In genomic region chr11:86579731-86580318, GRCm38 (mm10) we compare ENCODE assay signal across 8 mouse cellular contexts. TPM values are rescaled to one million over a fixed set of nuclear protein-coding genes. Genes with fewer than 3 reads are reported as not detected.
DNase-seq lines count a peak whose midpoint lies in the region; ATAC-seq and TF ChIP-seq lines count a peak whose summit lies in the region.
"Had no signal": no experiment of that assay in that cellular context is flagged by ENCODE, and none has a peak within 500 bp of the region (broad histone marks: within the 10 kb centered on the region; RNA-seq: fewer than 3 reads in every experiment).

No protein-coding gene starts in this region.

- H3K9me3 ChIP-seq in lung, postnatal 0 days (ENCODE audit: low read length): no peaks in the 10 kb centered on the region
- H3K9me3 ChIP-seq in stomach, embryonic 14.5 days (ENCODE audit: control insufficient read depth, low read depth, low read length): no peaks in the 10 kb centered on the region
- H3K9me3 ChIP-seq in hindbrain, embryonic 12.5 days (replicated peaks): no peaks in the 10 kb centered on the region
- H3K9me3 ChIP-seq in midbrain, embryonic 10.5 days (replicated peaks): no peaks in the 10 kb centered on the region

- no peak for TF ChIP-seq POLR2A in brain, embryonic 14.5 days (IDR thresholded peaks at IDR 0.05; ENCODE audit: borderline replicate concordance, extremely low read depth, insufficient read depth, insufficient read length, poor library complexity, severe bottlenecking)

- no peak for TF ChIP-seq CTCF in lung, postnatal 0 days (IDR thresholded peaks at IDR 0.05)
- TF ChIP-seq CTCF in brain, embryonic 14.5 days (IDR thresholded peaks at IDR 0.05; ENCODE audit: borderline replicate concordance, extremely low read depth, insufficient read depth, insufficient read length): no peak

- TF ChIP-seq EP300 in lung, postnatal 0 days (IDR thresholded peaks at IDR 0.05): no peak; the same call in 1 of the 2 replicates

- H3K27me3 ChIP-seq in lung, postnatal 0 days (replicated peaks; ENCODE audit: insufficient read depth, low read length): no peaks in the 10 kb centered on the region
- no peaks in the 10 kb centered on the region for H3K27me3 ChIP-seq in stomach, embryonic 14.5 days (ENCODE audit: control insufficient read depth, insufficient read depth, low read length)
- no peaks in the 10 kb centered on the region for H3K27me3 ChIP-seq in hindbrain, embryonic 12.5 days
- H3K27me3 ChIP-seq in midbrain, embryonic 10.5 days (ENCODE audit: low read depth, poor library complexity, severe bottlenecking): no peaks in the 10 kb centered on the region

- 0 out of 2 replicates have a peak overlapping the region, but pooled peaks have one; percentile 1 for H3K9ac ChIP-seq in lung, postnatal 0 days (replicated peaks; ENCODE audit: low read depth)
- H3K9ac ChIP-seq in stomach, embryonic 14.5 days (replicated peaks; ENCODE audit: low read depth, low read length): no peak overlapping the region; the same call in 1 of the 2 replicates
- no peak overlapping the region for H3K9ac ChIP-seq in hindbrain, embryonic 12.5 days

- ATAC-seq in lung, postnatal 0 days: no peak
- no peak for ATAC-seq in stomach, embryonic 14.5 days (ENCODE audit: insufficient number of reproducible peaks, insufficient read depth, low FRiP score, low read depth)
- ATAC-seq in hindbrain, embryonic 12.5 days (ENCODE audit: low FRiP score): no peak

- H3K4me3 ChIP-seq in lung, postnatal 0 days (ENCODE audit: low read depth, low read length): no peak overlapping the region
- no peak overlapping the region for H3K4me3 ChIP-seq in stomach, embryonic 14.5 days (ENCODE audit: low read depth, low read length)
- no peak overlapping the region for H3K4me3 ChIP-seq in hindbrain, embryonic 12.5 days
- no peak overlapping the region for H3K4me3 ChIP-seq in midbrain, embryonic 10.5 days

- 44% methylated on average over 10 of the region's 10 CpGs for WGBS in lung, postnatal 0 days
- 71% methylated on average over 10 of the region's 10 CpGs for WGBS in stomach, embryonic 14.5 days
- 82% methylated on average over 10 of the region's 10 CpGs for WGBS in hindbrain, embryonic 12.5 days
- WGBS in midbrain, embryonic 10.5 days: 84% methylated on average over 10 of the region's 10 CpGs

- peak; percentile 79 for DNase-seq in lung, postnatal 0 days (ENCODE audit: low spot score)
- no peak for DNase-seq in lung, adult 18-20 months
- DNase-seq in brain, embryonic 14.5 days (ENCODE audit: low read depth): peak; percentile 23
- DNase-seq in kidney, adult 9 months: peak; percentile 83
- no peak for DNase-seq in midbrain, embryonic 10.5 days (ENCODE audit: low spot score)
- DNase-seq: right cerebral cortex, postnatal 25 days had no signal

- H3K27ac ChIP-seq in lung, postnatal 0 days (ENCODE audit: low read length): peak overlapping the region; percentile 93
- H3K27ac ChIP-seq in stomach, embryonic 14.5 days (ENCODE audit: low read length): peak overlapping the region; percentile 80
- H3K27ac ChIP-seq in hindbrain, embryonic 12.5 days: no peak overlapping the region
- H3K27ac ChIP-seq in midbrain, embryonic 10.5 days (replicated peaks): no peak overlapping the region

- no peak overlapping the region for H3K4me2 ChIP-seq in lung, postnatal 0 days (replicated peaks; ENCODE audit: low read depth, low read length)
- no peak overlapping the region for H3K4me2 ChIP-seq in stomach, embryonic 14.5 days (replicated peaks; ENCODE audit: low read depth, low read length)
- no peak overlapping the region for H3K4me2 ChIP-seq in hindbrain, embryonic 12.5 days (replicated peaks)

- H3K4me1 ChIP-seq in lung, postnatal 0 days (ENCODE audit: insufficient read depth, low read depth, low read length): peaks cover 50% of the 10 kb centered on the region
- peaks cover 25% of the 10 kb centered on the region for H3K4me1 ChIP-seq in stomach, embryonic 14.5 days (ENCODE audit: control insufficient read depth, insufficient read depth, low read length)
- H3K4me1 ChIP-seq in hindbrain, embryonic 12.5 days: peaks cover 5% of the 10 kb centered on the region; the same call in 1 of the 2 replicates
- peaks cover 16% of the 10 kb centered on the region for H3K4me1 ChIP-seq in midbrain, embryonic 10.5 days

- no peaks in the 10 kb centered on the region for H3K36me3 ChIP-seq in lung, postnatal 0 days (ENCODE audit: insufficient read depth, low read length)
- H3K36me3 ChIP-seq in stomach, embryonic 14.5 days (ENCODE audit: control insufficient read depth, insufficient read depth, low read length): no peaks in the 10 kb centered on the region
- H3K36me3 ChIP-seq in hindbrain, embryonic 12.5 days: 0 out of 2 replicates have a peak, but pooled peaks cover 5% of the 10 kb centered on the region
- no peaks in the 10 kb centered on the region for H3K36me3 ChIP-seq in midbrain, embryonic 10.5 days

RNA-seq across cellular contexts. Expression of gene Tubd1, which starts 35.0 kb away (rescaled TPM):
- 7.3 and 7.5 TPM in 2 replicates for polyA plus RNA-seq in lung, postnatal 0 days (2015; fragmentation: Nextera tagmentation; extraction: Ambion mirVana)
- 4.4 and 6.6 TPM in 2 replicates for polyA plus RNA-seq in brain, embryonic 14.5 days (2012; rRNA removed)
- polyA plus RNA-seq in stomach, embryonic 14.5 days (2014; fragmentation: Nextera tagmentation; extraction: Ambion mirVana): 9.9 and 10.0 TPM in 2 replicates
- 9.7 and 10.2 TPM in 2 replicates for polyA plus RNA-seq in hindbrain, embryonic 12.5 days (2016; fragmentation: Nextera tagmentation; extraction: Ambion mirVana)
- 13.0 and 14.8 TPM in 2 replicates for polyA plus RNA-seq in midbrain, embryonic 10.5 days (2016; fragmentation: Nextera tagmentation; extraction: Ambion mirVana)

RNA-seq across cellular contexts. Expression of gene Rps6kb1, which starts 35.2 kb away (rescaled TPM):
- 35.5 and 35.6 TPM in 2 replicates for polyA plus RNA-seq in lung, postnatal 0 days (2015; fragmentation: Nextera tagmentation; extraction: Ambion mirVana)
- 25.5 and 28.5 TPM in 2 replicates for polyA plus RNA-seq in brain, embryonic 14.5 days (2012; rRNA removed)
- polyA plus RNA-seq in stomach, embryonic 14.5 days (2014; fragmentation: Nextera tagmentation; extraction: Ambion mirVana): 60.3 and 60.8 TPM in 2 replicates
- polyA plus RNA-seq in hindbrain, embryonic 12.5 days (2016; fragmentation: Nextera tagmentation; extraction: Ambion mirVana): 67.3 and 76.2 TPM in 2 replicates
- 56.2 and 58.3 TPM in 2 replicates for polyA plus RNA-seq in midbrain, embryonic 10.5 days (2016; fragmentation: Nextera tagmentation; extraction: Ambion mirVana)

Comparison
In these comparisons a context has a peak if more than half of its experiments do, and no peak if none do; other contexts are left out.
1. DNase-seq: peak in lung, postnatal 0 days (single experiment), brain, embryonic 14.5 days (single experiment) and kidney, adult 9 months (single experiment); none in lung, adult 18-20 months (0 of 2) and midbrain, embryonic 10.5 days (single experiment).
2. H3K27ac ChIP-seq: peak in lung, postnatal 0 days (single experiment) and stomach, embryonic 14.5 days (single experiment); none in hindbrain, embryonic 12.5 days (single experiment) and midbrain, embryonic 10.5 days (single experiment).